Mouse (Mus musculus): ENCODE results near the gene Gipr. TPM values are rescaled to one million over a fixed set of nuclear protein-coding genes. Genes with fewer than 3 reads are reported as not detected.

Gipr gene
- polyA plus RNA-seq, 2 experiments = 1.1 TPM; not detected in 1

- TF ChIP-seq POLR2A (IDR thresholded peaks at IDR 0.05; ENCODE audit: borderline replicate concordance, extremely low read depth, insufficient read depth, insufficient read length) = no peak
- Histone ChIP-seq H3K9me3 (ENCODE audit: control insufficient read depth, low read length) (no peaks in the 10 kb centered on the region), H3K27ac (replicated peaks; ENCODE audit: low read depth, low read length) (no peak overlapping the region), H3K4me1 (ENCODE audit: control insufficient read depth, insufficient read depth, low read length) (peaks cover 9% of the 10 kb centered on the region; the same call in 1 of the 2 replicates), H3K4me3 (replicated peaks; ENCODE audit: low read length) (no peak overlapping the region), H3K36me3 (ENCODE audit: control insufficient read depth, insufficient read depth, low read length) (0 out of 2 replicates have a peak, but pooled peaks cover 6% of the 10 kb centered on the region), H3K27me3 (ENCODE audit: control insufficient read depth, insufficient read depth, low read length) (no peaks in the 10 kb centered on the region), H3K4me2 (replicated peaks; ENCODE audit: low read depth, low read length, severe bottlenecking) (no peak overlapping the region), H3K9ac (ENCODE audit: low read depth, low read length, severe bottlenecking) (no peak overlapping the region)
- WGBS = 98% methylated on average over 5 of the region's 5 CpGs
- ATAC-seq (ENCODE audit: low FRiP score, low read depth) (no peak), DNase-seq (ENCODE audit: low spot score) (no peak)
Measured at GRCm38 (mm10) chr7:19129396-19129795, 36.5 kb downstream of the Gipr start.

GRCm38 (mm10) chr7:19127744-19128143 lies 38.2 kb downstream of the Gipr start:
- H3K27ac ChIP-seq (replicated peaks; ENCODE audit: low read depth, low read length) = no peak overlapping the region
- 0 out of 2 replicates have a peak, but pooled peaks cover 6% of the 10 kb centered on the region for H3K36me3 ChIP-seq (ENCODE audit: control insufficient read depth, insufficient read depth, low read length)
- H3K4me1 ChIP-seq (ENCODE audit: control insufficient read depth, insufficient read depth, low read length) = peaks cover 9% of the 10 kb centered on the region; the same call in 1 of the 2 replicates
- no peak overlapping the region for H3K4me2 ChIP-seq (replicated peaks; ENCODE audit: low read depth, low read length, severe bottlenecking)
- no peak overlapping the region for H3K9ac ChIP-seq (ENCODE audit: low read depth, low read length, severe bottlenecking)
- no peaks in the 10 kb centered on the region for H3K9me3 ChIP-seq (ENCODE audit: control insufficient read depth, low read length)
- WGBS = 88% methylated on average over 5 of the region's 5 CpGs
- ATAC-seq (ENCODE audit: low FRiP score, low read depth) = no peak
- no peak for TF ChIP-seq POLR2A (IDR thresholded peaks at IDR 0.05; ENCODE audit: borderline replicate concordance, extremely low read depth, insufficient read depth, insufficient read length)
- no peaks in the 10 kb centered on the region for H3K27me3 ChIP-seq (ENCODE audit: control insufficient read depth, insufficient read depth, low read length)
- no peak for DNase-seq (ENCODE audit: low spot score)
- no peak overlapping the region for H3K4me3 ChIP-seq (replicated peaks; ENCODE audit: low read length)

- no peak for TF ChIP-seq POLR2A (IDR thresholded peaks at IDR 0.05; ENCODE audit: borderline replicate concordance, extremely low read depth, insufficient read depth, insufficient read length)
- H3K36me3 ChIP-seq (ENCODE audit: control insufficient read depth, insufficient read depth, low read length) = 0 out of 2 replicates have a peak, but pooled peaks cover 6% of the 10 kb centered on the region
- 95% methylated on average over 6 of the region's 6 CpGs for WGBS
- no peak overlapping the region for H3K9ac ChIP-seq (ENCODE audit: low read depth, low read length, severe bottlenecking)
- no peak for DNase-seq (ENCODE audit: low spot score)
- no peak overlapping the region for H3K4me2 ChIP-seq (replicated peaks; ENCODE audit: low read depth, low read length, severe bottlenecking)
- no peak for ATAC-seq (ENCODE audit: low FRiP score, low read depth)
- no peak overlapping the region for H3K27ac ChIP-seq (replicated peaks; ENCODE audit: low read depth, low read length)
- no peaks in the 10 kb centered on the region for H3K9me3 ChIP-seq (ENCODE audit: control insufficient read depth, low read length)
- no peaks in the 10 kb centered on the region for H3K27me3 ChIP-seq (ENCODE audit: control insufficient read depth, insufficient read depth, low read length)
- H3K4me3 ChIP-seq (replicated peaks; ENCODE audit: low read length) = no peak overlapping the region
- H3K4me1 ChIP-seq (ENCODE audit: control insufficient read depth, insufficient read depth, low read length) = peaks cover 7% of the 10 kb centered on the region; the same call in 1 of the 2 replicates
Measured at GRCm38 (mm10) chr7:19124713-19125112, 41.2 kb downstream of the Gipr start.

DNA sequence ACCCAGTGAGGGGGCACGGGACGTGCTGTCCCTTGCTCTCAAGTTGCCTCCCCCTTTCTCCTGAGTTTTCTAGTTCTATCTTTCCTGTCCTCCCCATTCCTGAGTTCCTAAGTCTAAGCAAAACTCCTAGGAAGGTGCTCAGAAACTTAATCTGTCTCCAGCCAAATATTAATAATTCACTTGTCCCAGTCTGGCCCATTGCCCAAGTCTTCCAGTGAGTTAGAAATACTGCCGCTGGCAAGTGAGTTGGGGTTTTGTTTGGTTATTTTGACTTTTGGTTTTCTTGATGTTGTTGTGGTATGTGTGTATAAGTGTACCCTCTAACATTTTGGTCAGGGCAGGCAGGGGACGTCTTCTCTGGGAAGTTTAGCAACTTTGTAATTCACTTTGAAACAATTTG lies 44.2 kb downstream of the Gipr start:
- H3K4me3 ChIP-seq (replicated peaks; ENCODE audit: low read length) = no peak overlapping the region
- DNase-seq (ENCODE audit: low spot score) (no peak), ATAC-seq (ENCODE audit: low FRiP score, low read depth) (no peak)
- TF ChIP-seq POLR2A (IDR thresholded peaks at IDR 0.05; ENCODE audit: borderline replicate concordance, extremely low read depth, insufficient read depth, insufficient read length) = no peak
- 90% methylated on average over 4 of the region's 4 CpGs for WGBS
- H3K27me3 ChIP-seq (ENCODE audit: control insufficient read depth, insufficient read depth, low read length) = no peaks in the 10 kb centered on the region
- H3K9ac ChIP-seq (ENCODE audit: low read depth, low read length, severe bottlenecking) = no peak overlapping the region
- no peak overlapping the region for H3K4me2 ChIP-seq (replicated peaks; ENCODE audit: low read depth, low read length, severe bottlenecking)
- no peak overlapping the region for H3K27ac ChIP-seq (replicated peaks; ENCODE audit: low read depth, low read length)
- H3K36me3 ChIP-seq (ENCODE audit: control insufficient read depth, insufficient read depth, low read length) = 0 out of 2 replicates have a peak, but pooled peaks cover 5% of the 10 kb centered on the region
- H3K9me3 ChIP-seq (ENCODE audit: control insufficient read depth, low read length) = 0 out of 2 replicates have a peak, but pooled peaks cover 4% of the 10 kb centered on the region
- H3K4me1 ChIP-seq (ENCODE audit: control insufficient read depth, insufficient read depth, low read length) = peaks cover 12% of the 10 kb centered on the region

DNA sequence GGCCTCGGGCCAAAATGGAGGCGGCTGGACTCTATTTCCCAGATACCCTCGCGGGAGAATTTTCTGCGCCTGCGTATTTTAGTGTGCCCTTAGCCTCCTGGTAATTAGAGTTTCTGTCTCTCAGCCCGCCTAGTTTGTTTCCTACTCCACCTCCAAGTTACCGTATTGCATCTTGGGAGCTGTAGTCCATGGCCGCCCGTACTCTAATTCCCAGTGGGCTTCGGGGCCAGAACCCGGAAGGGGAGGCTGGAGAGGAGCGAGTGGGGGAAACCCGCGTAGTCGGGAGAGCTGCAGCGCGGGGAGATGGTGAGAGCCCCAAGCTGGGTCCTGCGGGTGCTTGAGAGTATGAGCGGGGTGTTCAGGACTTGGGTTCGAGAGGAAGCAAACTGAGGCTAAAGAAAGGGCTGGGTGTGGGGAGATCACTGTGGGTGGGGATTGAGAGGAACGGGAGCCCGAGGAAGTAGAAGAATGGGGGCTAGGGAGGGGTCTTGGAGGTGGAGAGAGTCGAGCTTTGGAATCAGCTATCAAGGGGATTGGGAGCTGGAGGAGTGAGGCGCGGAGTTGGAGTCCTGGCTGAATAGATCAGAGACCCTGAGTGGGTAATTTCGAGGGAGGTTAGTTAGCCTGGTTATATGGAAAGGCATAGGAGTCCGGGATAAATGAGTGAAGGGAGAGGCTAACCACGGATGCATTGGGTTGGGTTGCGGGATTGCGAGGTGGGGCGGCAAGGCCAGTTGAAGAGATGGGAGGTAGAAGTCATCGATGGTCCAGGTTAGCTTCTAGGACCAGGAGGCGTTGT lies 46.1 kb downstream of the Gipr start, which contains the start of gene Fbxo46:
Gene Fbxo46, plus strand, starts transcription at position 229 of the 799 bp plus-strand sequence.
- H3K36me3 ChIP-seq (ENCODE audit: control insufficient read depth, insufficient read depth, low read length) = no peaks in the 10 kb centered on the region
- peak within 1 kb of the TSS; percentile 90 for H3K4me2 ChIP-seq (replicated peaks; ENCODE audit: low read depth, low read length, severe bottlenecking)
- H3K27ac ChIP-seq (replicated peaks; ENCODE audit: low read depth, low read length) = no peak within 1 kb of the TSS
- peak within 1 kb of the TSS; percentile 76 for H3K4me3 ChIP-seq (replicated peaks; ENCODE audit: low read length)
- no peaks in the 10 kb centered on the region for H3K27me3 ChIP-seq (ENCODE audit: control insufficient read depth, insufficient read depth, low read length)
- 0 out of 2 replicates have a peak, but pooled peaks cover 4% of the 10 kb centered on the region for H3K9me3 ChIP-seq (ENCODE audit: control insufficient read depth, low read length)
- ATAC-seq (ENCODE audit: low FRiP score, low read depth) (peak; percentile 96), DNase-seq (ENCODE audit: low spot score) (peak; percentile 99)
- WGBS = 3% methylated on average over 34 of the region's 34 CpGs
- peak within 1 kb of the TSS; percentile 66 for H3K9ac ChIP-seq (ENCODE audit: low read depth, low read length, severe bottlenecking)
- peaks cover 12% of the 10 kb centered on the region for H3K4me1 ChIP-seq (ENCODE audit: control insufficient read depth, insufficient read depth, low read length)
- TF ChIP-seq POLR2A (IDR thresholded peaks at IDR 0.05; ENCODE audit: borderline replicate concordance, extremely low read depth, insufficient read depth, insufficient read length) = peak; percentile 92; the same call in 1 of the 2 replicates
